Mouse (Mus musculus) liver, postnatal 0 days (tissue): ENCODE data around the gene Socs3.

Source experiments
- CTCF ChIP-seq: sonication (generic); IDR thresholded peaks from 2 replicates; pipeline ENCODE4 v1.5.1; 2016; ENCODE audit warnings: antibody characterized with exemption, low read depth
- EP300 ChIP-seq: IDR thresholded peaks from 2 replicates; pipeline ENCODE4 v1.6.1; 2016; ENCODE audit warnings: antibody characterized with exemption, low read depth, mild to moderate bottlenecking

DNA sequence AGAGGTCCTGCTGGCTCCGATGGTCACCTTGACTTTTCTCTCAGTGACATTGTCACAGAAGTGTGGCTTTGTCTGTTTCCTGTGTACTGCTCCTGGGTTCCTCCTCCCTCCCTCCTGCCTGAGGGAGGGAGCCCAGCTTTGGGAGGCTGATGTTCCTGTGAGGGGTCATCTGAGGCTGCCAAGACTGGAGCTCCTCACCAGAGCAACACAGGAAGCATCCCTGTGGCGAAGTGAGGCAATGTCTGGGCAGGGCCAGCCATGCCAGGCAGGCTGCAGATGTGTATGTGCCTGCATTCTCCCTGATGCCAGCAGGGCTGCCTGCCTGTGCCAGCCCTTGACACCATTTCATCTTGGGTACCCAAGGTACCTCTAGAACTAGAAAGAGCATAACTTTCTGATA, 15.8 kb downstream of the Socs3 start:
- TF ChIP-seq CTCF (no peak), EP300 (no peak)
